Mouse (Mus musculus) MEL (cell line): ENCODE data around the gene Lasp1.

Experiments
- CTCF ChIP-seq, 3 experiments: IDR thresholded peaks in 2 of 3; conservative IDR thresholded peaks in 1 of 3; 2 replicates each; pipeline ENCODE4 v1.5.1; 2011 to 2012; ENCODE audit warnings: low read length in 3 of 3, low read depth in 2 of 3, mild to moderate bottlenecking in 2 of 3, improper control_type of control experiment in 1 of 3, inconsistent platforms in 1 of 3, mixed read lengths in 1 of 3, moderate library complexity in 1 of 3; ENCODE audit not compliant: control insufficient read depth in 1 of 3, insufficient read depth in 1 of 3, poor library complexity in 1 of 3, severe bottlenecking in 1 of 3
- GATA1 ChIP-seq: IDR thresholded peaks from 2 replicates; pipeline ENCODE4 v1.6.1; 2011; ENCODE audit warnings: low read depth, low read length, improper control_type of control experiment
- HCFC1 ChIP-seq: IDR thresholded peaks from 2 replicates; pipeline ENCODE4 v1.6.1; 2012; ENCODE audit warnings: low read depth, mild to moderate bottlenecking, inconsistent platforms, low read length, improper control_type of control experiment, moderate library complexity
- JUND ChIP-seq: IDR thresholded peaks from 2 replicates; pipeline ENCODE4 v1.6.1; 2011; ENCODE audit warnings: low read depth, mild to moderate bottlenecking, improper control_type of control experiment, low read length
- MAX ChIP-seq: IDR thresholded peaks from 2 replicates; pipeline ENCODE4 v1.6.1; 2011; ENCODE audit warnings: low read length, improper control_type of control experiment
- MXI1 ChIP-seq: IDR thresholded peaks from 2 replicates; pipeline ENCODE4 v1.6.1; 2011; ENCODE audit warnings: mild to moderate bottlenecking, low read depth, low read length, improper control_type of control experiment
- POLR2A ChIP-seq, 2 experiments: IDR thresholded peaks; 2 replicates each; pipeline ENCODE4 v1.6.1; 2011 to 2012; ENCODE audit warnings: low read length in 2 of 2, mild to moderate bottlenecking in 2 of 2, control low read depth in 1 of 2, improper control_type of control experiment in 1 of 2, low read depth in 1 of 2, moderate library complexity in 1 of 2; ENCODE audit not compliant: control insufficient read depth in 1 of 2, insufficient read depth in 1 of 2, poor library complexity in 1 of 2
- POLR2AphosphoS2 ChIP-seq: IDR thresholded peaks from 2 replicates; pipeline ENCODE4 v1.6.1; 2011; ENCODE audit warnings: low read length, improper control_type of control experiment
- SMC3 ChIP-seq: IDR thresholded peaks from 2 replicates; pipeline ENCODE4 v1.6.1; 2011; ENCODE audit warnings: low read depth, low read length, improper control_type of control experiment
- USF1 ChIP-seq: IDR thresholded peaks from 2 replicates; pipeline ENCODE4 v1.6.1; 2014; ENCODE audit warnings: low read depth, mild to moderate bottlenecking, inconsistent platforms, low read length, improper control_type of control experiment, moderate library complexity
- ZKSCAN1 ChIP-seq: IDR thresholded peaks from 2 replicates; pipeline ENCODE4 v1.6.1; 2012; ENCODE audit warnings: low read depth, mild to moderate bottlenecking, inconsistent platforms, low read length, improper control_type of control experiment, moderate library complexity
- ZNF384 ChIP-seq: IDR thresholded peaks from 2 replicates; pipeline ENCODE4 v1.6.1; 2012; ENCODE audit warnings: low read depth, mild to moderate bottlenecking, inconsistent platforms, low read length, improper control_type of control experiment

GRCm38 (mm10) chr11:97805662-97806612, 7.1 kb downstream of the Lasp1 start:
- no peak for TF ChIP-seq MXI1
- no peak for TF ChIP-seq USF1
- TF ChIP-seq POLR2AphosphoS2: no peak
- TF ChIP-seq SMC3: no peak
- no peak for TF ChIP-seq CTCF (IDR thresholded peaks at IDR 0.05 in 2 of 3, conservative IDR thresholded peaks at IDR 0.05 in 1 of 3; ENCODE audit: control insufficient read depth in 1 of 3, insufficient read depth in 1 of 3, low read depth in 2 of 3, low read length in 3 of 3, poor library complexity in 1 of 3, severe bottlenecking in 1 of 3)
- TF ChIP-seq POLR2A (IDR thresholded peaks at IDR 0.05; ENCODE audit: control insufficient read depth in 1 of 2, insufficient read depth in 1 of 2, low read depth in 1 of 2, low read length in 2 of 2, poor library complexity in 1 of 2): no peak
- TF ChIP-seq JUND: no peak
- no peak for TF ChIP-seq ZKSCAN1
- TF ChIP-seq ZNF384: no peak
- TF ChIP-seq MAX: no peak
- TF ChIP-seq HCFC1: no peak
- no peak for TF ChIP-seq GATA1
